Mouse (Mus musculus) layer of hippocampus, adult 11-12 months (tissue): ENCODE measurements at regions not wholly inside any gene's neighbourhood (a gene's known extent, or its start where the extent isn't known, plus 50 kb on each side); places are given as distances from the start of the nearest gene placed in this dataset.

ENCODE experiments used
- DNase-seq: peaks from one replicate; pipeline ENCODE4 v3.0.0; 2022; ENCODE audit warnings: low spot score

DNA sequence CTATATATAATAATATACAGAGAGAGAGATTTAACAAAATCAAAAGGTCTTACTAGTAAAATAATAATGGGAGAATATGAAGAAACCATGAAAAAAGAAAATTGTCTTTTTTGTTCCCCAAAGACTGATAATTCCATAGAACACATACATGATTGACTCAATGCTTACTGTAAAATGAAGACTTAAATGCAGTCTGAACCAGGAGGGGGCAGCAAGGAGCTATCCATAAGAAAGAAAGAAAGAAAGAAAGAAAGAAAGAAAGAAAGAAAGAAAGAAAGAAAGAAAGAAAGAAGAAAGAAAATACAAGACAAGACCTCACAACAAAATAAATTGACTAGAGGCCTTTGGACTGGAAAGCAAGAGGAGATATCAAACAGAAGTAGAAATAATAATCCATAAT, 868.8 kb upstream of the Acvr2a start:
- no peak for DNase-seq

DNA sequence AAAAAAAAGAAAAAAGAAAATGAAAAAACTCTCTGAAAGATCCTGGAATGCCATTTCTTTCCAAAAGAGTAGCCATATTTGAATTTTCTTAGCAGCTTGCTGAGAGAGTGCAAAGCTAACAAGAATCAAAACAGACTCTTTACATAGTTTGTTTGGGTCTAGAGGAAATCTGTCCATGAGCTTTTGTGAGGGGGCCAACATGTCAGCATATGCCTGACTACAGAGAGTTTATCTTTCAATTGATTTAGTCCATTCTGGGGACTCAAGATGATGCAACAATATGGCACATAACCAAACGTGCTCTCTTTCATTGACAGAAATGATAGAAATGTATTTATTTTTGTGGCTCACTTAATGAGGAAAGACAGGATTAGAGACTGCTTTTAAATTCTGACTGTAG, 822.8 kb upstream of the Acvr2a start:
- DNase-seq = no peak

DNA sequence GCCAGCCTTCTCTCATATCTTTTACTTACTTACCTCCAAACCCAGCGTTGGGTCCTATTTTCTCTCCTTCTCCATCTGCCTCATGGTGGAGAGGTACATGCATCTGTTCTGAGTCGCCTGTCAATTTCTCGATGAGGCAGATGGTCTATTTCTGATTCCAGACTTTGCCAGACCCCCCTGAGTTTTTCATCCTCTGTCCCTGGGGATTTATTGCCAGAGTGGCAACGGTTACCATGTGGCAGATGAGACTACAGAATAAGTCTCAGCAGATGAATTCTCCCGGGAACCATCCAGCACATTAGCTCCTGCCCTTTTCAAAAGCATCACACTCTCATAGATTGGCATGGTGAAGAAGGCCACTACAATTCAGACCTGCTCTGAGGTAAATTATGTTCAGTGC, 819.7 kb upstream of the Acvr2a start:
- peak; percentile 33 for DNase-seq

DNA sequence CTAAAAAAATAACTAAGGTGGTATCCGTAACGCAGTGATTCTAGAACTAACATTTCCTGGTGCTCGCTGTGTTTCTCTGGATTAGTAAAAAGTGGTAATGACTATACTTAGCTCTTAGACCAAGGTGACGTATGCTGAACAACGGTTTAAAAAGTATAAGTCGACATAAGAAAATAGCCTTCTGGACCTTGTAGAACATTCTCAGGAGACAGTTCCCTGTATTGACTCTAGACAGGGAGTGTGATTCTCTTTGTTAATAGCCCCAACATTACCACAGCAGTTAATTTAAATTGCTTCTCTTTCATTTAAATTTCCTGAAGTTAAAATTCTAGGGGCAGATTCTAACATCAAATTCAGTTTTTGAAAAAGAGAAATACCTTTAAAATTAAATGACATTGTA, 812.7 kb upstream of the Acvr2a start:
- DNase-seq = no peak

DNA sequence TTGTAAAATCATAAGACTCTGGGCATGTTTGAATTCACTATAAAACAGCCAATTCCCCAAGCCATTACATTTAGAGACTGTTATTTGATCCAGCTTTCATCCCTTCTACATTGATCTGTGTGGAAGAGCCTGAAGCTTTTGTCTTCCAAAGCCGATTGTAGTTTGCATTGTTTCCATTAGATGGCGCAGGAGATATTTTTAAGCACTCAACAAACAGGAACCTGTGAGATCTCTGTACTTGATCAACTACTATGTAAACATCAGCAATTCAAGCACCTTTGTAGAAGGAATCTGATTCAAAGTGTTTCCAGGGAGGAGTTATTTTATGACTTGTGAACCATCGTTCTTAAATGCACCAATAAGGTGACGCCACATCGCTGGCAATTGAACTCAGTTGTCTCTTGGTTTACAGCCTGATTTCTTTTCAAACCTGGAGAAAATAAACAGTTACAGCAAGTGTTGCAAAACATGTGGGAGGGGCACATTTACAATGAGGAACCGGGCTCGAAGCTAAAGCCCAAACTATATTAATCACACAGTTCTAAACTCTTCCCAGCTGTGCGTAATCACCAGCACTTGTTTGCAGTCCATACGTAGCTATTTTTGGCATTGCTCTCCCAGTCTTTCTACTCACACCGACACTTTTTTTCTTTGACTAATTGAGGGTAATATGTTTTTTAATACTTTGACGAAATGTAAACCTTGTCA, 812.0 kb upstream of the Acvr2a start:
- peak; percentile 80 for DNase-seq

DNA sequence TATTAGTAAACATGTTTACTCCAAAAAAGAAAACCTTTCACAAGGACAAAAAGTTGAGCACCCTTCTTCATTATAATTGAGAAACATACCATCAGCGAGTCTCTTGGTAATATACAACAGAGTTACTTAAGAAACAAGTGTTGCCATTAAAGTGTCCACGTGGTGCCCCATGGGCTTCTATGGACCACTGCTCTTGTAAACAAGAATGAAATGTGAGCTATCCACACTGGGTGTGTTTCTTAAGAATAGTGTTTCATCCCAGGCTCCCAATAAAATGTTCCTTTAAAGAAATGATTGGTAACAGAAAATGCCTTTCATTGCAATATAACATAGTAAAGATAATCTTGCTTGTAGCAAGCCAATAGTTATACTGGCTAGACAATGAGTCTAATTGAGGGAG, 803.6 kb upstream of the Acvr2a start:
- DNase-seq = no peak

DNA sequence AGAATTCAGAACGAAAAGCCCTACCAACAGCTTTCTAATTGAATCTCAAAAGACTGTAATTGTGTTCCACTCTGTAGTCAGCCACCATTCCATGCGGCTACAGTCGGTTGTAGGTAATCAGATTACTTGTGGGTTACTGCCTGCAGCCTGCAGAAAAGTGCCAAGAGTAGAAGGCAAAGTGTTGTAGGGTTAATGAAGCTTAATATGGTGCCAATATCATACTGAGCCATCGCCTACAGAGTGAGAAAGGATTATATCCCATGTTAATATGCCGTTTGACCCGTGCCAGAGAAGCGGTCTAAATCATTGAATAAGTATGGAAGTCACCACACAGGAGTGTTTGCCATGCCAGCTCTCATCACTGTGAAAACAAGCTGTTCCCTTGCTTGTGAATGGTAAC, 786.4 kb upstream of the Acvr2a start:
- DNase-seq = no peak

DNA sequence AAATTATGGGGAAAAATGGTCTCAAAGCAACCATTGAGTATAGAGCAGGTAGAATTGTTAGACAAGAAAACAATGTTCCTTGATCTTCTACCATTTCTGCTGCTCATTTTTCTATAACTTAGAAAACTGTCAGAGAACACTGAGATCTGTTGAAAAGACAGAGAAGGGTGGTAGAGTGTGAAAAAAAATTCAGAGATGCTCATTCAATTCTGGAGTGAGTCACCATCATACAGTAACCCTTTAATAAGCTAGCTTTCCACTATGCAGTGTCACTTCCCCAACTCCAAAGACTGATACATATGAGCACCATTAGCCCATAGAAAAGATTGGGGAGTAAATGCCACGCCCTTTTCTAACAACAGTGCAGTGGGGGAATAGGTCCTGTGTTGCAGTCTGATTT, 752.5 kb upstream of the Acvr2a start:
- DNase-seq = no peak

DNA sequence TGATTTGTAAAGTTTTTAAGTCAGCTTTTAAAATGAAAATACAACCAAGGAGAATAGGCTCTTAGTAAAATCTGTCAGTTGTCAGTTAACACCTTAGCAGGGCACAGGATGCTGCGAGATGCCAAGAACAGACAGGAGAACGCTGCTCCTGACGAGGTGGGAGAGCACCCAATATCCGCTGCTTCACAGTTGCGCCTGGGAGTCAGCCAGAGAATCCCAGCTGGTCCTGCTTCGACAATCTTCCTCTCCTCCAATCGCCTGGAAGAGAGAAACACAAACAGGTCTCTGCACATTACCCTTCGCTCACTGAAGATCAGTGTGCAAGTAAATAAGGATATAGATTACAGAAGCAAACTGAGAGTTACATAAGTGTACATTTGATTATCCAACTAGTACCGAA, 750.5 kb upstream of the Acvr2a start:
- peak; percentile 30 for DNase-seq

DNA sequence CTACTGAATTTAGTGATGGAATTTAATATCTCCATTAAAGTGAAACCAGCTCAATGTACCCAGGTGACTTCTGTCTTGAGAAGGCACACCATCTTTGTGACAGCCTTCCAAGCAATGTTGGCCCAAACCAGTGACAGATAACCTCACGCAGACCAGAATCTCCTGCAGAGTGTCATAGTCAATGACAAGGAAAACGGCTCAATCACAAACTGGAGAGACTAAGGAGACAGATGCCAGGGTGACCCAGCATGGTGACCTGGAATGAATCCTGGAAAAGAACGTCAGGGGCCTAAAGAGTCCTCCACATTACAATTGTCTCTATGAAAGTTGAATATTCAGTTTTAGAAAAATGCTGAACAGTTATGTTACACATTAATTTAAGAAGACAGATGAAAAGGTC, 748.7 kb upstream of the Acvr2a start:
- DNase-seq = no peak

DNA sequence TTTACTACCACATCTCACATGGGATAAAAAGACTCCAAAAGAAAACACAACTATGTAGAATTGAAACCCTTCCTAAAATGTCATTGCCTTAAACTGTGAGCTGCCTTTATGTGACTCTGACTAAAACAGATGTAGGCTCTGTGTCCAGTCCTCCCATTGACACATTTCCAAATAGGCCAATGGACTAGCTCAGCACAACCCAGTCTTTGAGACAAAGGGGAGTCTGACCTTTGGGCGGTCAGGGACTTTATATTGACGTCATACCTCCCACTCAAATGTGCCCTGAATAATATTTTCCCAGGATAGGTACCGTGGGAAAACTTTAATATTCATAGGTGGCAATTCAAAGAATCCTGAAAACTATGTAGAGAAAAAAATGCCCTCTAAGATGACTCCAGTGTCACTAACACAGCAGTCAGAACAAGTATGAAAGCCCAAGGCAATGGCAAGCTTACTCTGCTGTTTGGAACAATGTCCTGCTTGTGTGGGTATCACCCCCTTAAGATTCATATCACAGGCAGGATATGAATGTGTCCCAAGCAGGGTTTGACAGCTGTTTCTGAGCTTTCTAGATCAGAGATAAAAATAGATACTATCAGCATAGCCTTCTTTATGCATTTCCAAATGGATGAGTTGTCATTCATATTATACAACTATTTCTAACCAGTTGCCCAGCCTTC, 731.6 kb upstream of the Acvr2a start:
- no peak for DNase-seq

DNA sequence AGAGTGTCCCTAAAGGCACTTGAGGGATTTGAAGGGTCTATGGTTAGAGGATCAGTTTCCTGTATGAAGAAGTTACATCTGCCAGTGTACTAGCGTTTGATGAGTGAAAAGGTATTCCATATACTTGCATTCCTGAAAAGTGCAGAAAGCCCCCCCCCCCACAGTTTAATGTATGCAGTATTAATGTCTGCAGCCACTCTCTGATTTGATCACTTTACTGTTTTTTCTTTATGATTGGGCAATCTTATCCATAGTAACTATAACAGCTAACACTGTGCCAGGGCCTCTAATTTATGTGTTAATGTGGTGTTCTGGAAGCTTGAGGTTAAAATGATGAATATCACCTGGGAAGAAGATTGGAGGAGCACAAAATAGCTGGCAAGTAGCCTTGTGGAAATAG, 715.6 kb upstream of the Acvr2a start:
- no peak for DNase-seq

DNA sequence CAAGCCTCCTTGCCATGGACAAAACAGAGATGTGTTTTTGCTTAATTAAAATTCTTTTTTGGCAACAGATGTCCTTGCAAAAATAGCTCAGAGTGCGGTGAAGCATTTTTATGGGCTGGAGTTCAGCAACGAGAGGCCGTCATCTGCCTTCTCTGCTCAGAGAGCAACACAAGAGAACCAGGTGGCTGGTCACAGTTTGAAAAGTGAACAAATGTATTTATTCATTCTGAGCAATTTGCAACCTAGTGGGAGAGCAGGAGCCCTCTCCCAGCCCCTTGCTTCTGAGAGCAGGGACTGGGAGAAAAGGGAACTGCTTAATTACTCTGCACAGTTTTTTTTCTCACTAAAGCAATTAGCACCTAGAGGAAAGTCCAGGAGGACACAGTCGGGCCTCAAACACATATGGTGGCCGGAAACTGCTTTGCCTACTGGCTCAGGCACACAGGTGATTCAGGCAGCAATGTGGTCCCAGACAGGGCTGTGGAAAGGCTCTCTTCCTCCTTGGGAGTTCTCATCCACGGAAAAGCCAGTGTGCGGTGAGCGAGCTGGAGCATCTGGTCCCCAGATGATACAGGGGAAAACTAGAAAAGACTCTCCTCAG, 714.9 kb upstream of the Acvr2a start:
- peak; percentile 58 for DNase-seq

DNA sequence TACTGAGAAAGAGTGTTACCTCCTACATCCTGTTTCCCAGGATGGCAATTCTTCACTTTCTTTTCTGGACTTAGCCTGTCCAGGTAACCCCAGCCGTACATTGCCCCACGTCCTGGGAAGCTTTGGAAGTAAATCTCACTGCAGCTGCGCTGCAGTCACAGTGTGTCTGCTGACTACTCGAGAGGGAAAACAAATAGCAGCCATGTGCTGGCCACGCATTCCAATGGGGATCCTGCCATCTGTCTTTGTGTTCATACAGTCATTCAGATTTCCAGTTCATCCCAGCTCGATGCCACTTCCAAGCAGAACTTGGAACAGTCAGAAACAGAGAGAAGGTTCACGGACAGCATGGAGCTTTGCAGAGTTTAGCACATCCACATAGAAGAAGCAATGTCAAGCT, 690.2 kb upstream of the Acvr2a start:
- DNase-seq = peak; percentile 20

DNA sequence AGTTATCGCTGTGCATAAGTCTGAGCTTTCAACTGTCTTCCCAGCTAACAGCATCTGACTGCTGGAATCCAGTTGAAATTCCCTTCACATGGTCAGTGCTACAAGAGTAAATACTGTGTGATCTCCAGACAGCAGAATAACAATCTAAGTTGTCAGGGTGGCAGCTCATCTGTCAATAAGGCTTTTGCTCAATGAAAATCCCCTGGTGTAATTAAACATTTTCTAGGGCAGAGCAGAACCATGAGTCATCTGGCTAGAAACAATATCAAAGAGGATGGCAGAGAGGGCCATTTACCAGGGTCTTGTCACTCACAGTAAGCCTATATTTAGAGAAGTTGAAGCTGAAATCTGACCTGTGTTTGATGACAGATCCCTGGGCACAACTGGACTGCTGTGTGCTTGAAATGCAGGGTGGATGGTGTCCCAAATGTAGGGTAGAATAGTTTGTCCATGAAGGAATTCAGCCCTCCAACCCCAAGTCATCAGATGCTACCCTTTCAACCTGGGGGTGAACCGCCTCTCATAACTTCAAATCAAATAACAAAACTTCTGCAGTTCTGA, 675.8 kb upstream of the Acvr2a start:
- DNase-seq = no peak

DNA sequence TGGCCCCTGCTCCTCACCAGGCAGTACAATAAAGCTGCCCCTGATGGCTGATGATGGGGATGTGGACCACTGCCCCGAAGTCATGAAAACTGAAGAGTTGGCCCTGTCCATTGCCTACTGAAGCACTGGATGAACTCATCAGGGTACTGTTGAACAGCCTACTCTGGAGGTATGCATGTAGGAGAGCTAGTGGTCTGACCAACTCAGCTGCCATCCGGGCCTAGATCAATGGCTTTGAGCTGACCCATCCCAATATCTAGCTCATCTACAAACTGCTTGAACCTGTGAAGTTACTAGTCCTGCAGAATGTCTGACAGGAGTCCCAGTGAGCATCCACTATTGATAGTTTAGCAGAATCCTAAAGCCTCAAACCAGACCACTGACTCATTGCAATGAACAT, 672.6 kb upstream of the Acvr2a start:
- no peak for DNase-seq

DNA sequence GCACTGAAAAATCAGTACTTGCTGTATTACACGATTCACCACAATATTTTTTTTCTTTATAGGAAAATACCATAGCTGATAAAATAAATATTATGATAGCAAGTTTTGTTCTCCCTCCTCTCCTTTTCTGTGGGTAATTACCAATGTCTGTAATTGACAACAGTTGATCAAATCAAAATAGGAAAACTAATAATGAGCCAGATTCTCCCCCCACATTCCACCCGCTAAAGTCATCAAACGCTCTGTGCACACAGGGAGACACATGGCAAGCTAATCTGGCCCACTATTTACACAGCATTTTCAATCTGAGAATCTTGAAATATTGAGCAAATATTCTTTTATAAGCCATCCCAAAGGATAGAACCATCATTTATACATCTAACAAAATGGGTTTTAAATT, 659.2 kb upstream of the Acvr2a start:
- DNase-seq = peak; percentile 8

DNA sequence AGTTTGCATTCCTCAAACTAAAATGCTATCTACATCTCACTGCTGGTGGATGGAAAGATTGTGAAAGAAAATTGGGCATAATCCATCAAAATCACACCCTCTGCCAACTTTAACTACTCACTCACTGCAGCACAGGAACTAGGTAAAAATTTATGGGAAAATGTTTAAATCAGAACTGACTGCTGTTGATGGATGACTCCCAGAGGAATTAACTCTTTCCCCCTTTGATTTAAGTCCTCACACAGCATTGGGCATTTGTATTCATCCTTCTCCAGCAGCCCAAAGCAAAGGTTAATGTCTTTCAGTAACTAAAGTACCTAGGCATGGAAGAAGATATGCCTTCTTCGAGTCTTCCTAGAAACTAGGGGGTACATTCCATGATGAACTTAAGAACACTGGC, 641.3 kb upstream of the Acvr2a start:
- no peak for DNase-seq

DNA sequence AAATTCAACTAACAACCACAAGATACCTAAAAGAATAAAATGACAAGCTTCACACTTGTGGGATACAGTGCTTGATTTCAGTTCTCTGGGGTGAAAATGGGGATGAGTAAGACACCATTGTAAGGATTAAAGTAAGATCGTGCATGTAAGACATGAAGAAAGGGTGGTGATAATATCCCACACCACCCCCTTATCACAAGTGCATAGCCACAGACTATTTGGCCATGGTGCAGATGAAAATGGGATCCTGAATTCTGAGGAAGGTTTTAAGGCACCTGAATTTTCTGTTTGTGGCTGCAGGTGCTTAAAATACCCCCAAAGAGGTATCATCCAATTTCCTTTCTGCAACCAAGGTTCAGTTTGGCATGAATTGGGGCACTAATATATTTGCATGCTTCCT, 627.7 kb upstream of the Acvr2a start:
- DNase-seq = no peak

DNA sequence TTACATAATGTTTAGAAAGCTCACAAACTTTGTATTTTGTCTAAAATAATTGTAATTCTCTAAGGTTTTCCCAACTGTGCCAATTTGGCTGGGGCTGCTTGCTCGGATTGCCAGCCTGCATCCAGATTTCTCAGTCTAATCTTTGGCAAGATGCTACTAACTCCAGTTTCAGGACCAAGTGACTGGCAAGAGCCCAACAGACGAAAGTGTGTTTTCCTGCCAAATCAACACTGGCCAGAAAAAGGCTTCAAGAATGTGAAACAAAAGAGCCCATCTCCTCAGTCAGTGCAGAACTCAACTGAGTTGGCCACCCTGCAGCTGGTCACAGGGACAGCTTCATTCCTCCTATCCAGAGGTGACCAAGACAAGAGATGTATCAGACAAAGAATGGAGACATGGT, 627.3 kb upstream of the Acvr2a start:
- DNase-seq = peak; percentile 61

DNA sequence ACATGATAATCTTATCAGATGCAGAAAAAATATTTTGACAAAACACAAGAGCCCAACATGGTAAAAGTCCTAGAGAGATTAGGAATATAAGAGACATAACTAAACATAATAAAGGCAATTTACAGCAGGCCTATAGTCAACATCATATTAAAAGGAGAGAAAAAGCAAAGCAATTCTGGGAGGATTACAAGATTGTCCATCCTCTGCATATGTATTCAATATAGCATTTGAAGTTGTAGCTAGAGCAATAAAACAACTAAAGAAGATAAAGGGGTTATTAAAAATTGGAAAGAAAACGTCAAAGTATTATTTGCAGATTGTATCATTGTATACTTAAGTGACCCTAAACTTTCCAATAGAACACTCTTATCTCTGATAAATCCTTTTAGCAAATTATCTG, 602.1 kb upstream of the Acvr2a start:
- DNase-seq = no peak

DNA sequence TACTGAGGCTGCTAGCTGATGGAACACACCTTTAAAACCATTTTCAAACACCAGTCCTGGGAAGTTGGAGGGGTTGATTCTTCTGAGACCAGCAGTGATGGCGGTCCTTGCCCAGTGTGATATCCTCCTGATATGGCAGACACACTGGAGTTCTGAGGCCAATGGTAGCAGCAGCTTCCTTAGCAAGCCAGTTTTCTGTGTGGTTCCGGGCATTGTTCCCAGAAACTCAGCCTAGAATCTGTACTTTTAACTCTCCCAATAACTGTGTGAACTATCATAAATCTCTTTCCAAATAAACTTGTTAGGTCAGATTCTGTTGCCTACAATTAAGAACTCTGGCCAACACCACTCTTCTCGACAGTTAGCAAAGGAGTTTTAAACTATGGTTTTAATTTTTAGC, 593.1 kb upstream of the Acvr2a start:
- peak; percentile 4 for DNase-seq

DNA sequence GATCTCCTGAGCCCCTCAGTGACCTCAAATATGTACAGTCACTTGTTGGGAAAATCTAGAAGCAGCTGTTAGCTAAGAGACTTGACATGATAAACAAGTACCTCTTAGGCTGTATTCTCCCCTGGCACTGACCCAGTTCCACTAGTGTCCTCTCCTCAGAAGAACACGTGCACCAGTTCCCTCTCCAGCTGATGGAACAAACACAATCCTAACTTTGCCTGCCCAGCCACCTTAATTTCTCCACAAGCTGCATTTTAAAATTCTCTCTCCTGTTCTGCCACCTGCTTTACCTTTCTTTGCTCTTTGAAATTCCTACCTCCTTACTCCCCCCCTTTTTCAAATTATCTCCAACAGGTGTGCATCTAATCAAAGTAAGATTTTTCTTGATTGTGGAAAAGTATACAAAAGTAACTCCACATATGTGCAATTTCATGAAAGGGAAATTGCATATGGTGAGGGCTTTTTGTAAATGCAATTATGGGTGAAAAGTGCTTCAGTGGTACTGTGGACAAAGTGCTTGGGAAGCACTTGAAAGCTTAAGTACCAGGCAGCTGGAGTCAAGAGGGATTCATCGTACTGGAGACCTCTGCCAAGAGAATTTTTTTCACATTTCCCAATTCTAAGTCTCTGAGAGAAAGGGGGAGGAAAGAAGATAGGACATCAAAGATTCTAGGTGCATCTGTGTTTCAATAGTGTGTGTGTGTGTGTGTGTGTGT, 590.7 kb upstream of the Acvr2a start:
- peak; percentile 4 for DNase-seq
